In genomic region chr17:72076306-72076921, GRCm38 (mm10) we compare ENCODE assay signal across 9 mouse cellular contexts.
DNase-seq lines count a peak whose midpoint lies in the region; ATAC-seq and TF ChIP-seq lines count a peak whose summit lies in the region.
"Had no signal": no experiment of that assay in that cellular context is flagged by ENCODE, and none has a peak within 500 bp of the region (broad histone marks: within the 10 kb centered on the region; RNA-seq: fewer than 3 reads in every experiment).

No protein-coding gene starts in this region.

- intact Hi-C loops in left cerebral cortex, postnatal 14 days (cut with DNase I), result no loop called here

- no peaks in the 10 kb centered on the region for H3K9me3 ChIP-seq in forebrain, embryonic 13.5 days (replicated peaks)

- WGBS in forebrain, embryonic 13.5 days, result 31% methylated on average over 12 of the region's 12 CpGs

- peak; percentile 65; the same call in 1 of the 2 replicates for ATAC-seq in forebrain, embryonic 13.5 days

- H3K27me3 ChIP-seq in forebrain, embryonic 13.5 days, result no peaks in the 10 kb centered on the region

- H3K4me1 ChIP-seq in forebrain, embryonic 13.5 days, result peaks cover 21% of the 10 kb centered on the region

- H3K9ac ChIP-seq in forebrain, embryonic 13.5 days, result no peak overlapping the region

- H3K27ac ChIP-seq in forebrain, embryonic 13.5 days, result no peak overlapping the region
- H3K27ac ChIP-seq in layer of hippocampus, adult 2 months, result no peak overlapping the region
- H3K27ac ChIP-seq: macrophage had no signal

- no peak overlapping the region for H3K4me2 ChIP-seq in forebrain, embryonic 13.5 days

- DNase-seq in left cerebral cortex, postnatal 14 days (ENCODE audit: low spot score in 2 of 2), result peak; percentile 18 to 27
- no peak for DNase-seq in left cerebral cortex, adult 11 months (ENCODE audit: low spot score)
- peak; percentile 28 to 58 for DNase-seq in layer of hippocampus, adult 2 months (ENCODE audit: low spot score in 2 of 2)
- peak; percentile 15 to 21 for DNase-seq in right cerebral cortex, adult 2 months (ENCODE audit: low spot score in 2 of 2)
- DNase-seq in B cell, adult 2 months, result no peak
- no peak for DNase-seq in adrenal gland, postnatal 10 days
- DNase-seq: heart, postnatal 36 days had no signal

- no peaks in the 10 kb centered on the region for H3K36me3 ChIP-seq in forebrain, embryonic 13.5 days (ENCODE audit: poor library complexity, severe bottlenecking)

- TF ChIP-seq CTCF in layer of hippocampus, adult 2 months (conservative IDR thresholded peaks at IDR 0.05), result no peak

- H3K4me3 ChIP-seq in forebrain, embryonic 13.5 days, result no peak overlapping the region
- no peak overlapping the region for H3K4me3 ChIP-seq in layer of hippocampus, adult 2 months

Comparison
In these comparisons a context has a peak if more than half of its experiments do, and no peak if none do; other contexts are left out.
1. DNase-seq: peak in left cerebral cortex, postnatal 14 days (2 of 2), layer of hippocampus, adult 2 months (2 of 2) and right cerebral cortex, adult 2 months (2 of 2); none in left cerebral cortex, adult 11 months (single experiment), B cell, adult 2 months (0 of 2) and adrenal gland, postnatal 10 days (single experiment).